Comparison of ENCODE assay signal across 26 mouse cellular contexts in the genomic region with DNA sequence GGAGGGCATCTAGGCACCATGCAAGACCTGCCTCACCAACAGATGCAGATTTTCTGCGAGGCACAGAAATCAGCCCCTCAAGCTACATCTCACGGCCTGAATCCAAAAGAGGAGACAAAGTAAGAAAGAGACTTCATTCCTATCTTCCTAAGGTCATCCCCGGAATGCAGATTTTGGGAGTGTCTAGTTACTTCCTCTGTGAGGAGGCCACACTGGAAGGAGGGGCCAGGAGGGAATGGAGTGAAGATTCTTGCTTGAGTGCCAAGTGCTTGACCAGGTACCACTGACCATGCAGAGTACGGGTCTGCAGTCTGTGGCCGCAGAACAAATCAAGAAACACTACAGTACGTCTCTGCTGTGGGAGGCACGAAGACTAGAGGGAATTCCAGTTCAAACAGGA. TPM values are rescaled to one million over a fixed set of nuclear protein-coding genes. Genes with fewer than 3 reads are reported as not detected.
DNase-seq lines count a peak whose midpoint lies in the region; ATAC-seq and TF ChIP-seq lines count a peak whose summit lies in the region.
"Had no signal": no experiment of that assay in that cellular context is flagged by ENCODE, and none has a peak within 500 bp of the region (broad histone marks: within the 10 kb centered on the region; RNA-seq: fewer than 3 reads in every experiment).

No protein-coding gene starts in this region.

- DNase-seq in ES-CJ7 (ENCODE audit: low read depth, low spot score) (peak; percentile 79), R1 (ENCODE audit: low read depth, low spot score) (peak; percentile 89)
- no peak for DNase-seq in frontal cortex, postnatal 10 days (ENCODE audit: low spot score in 2 of 2)
- no peak for DNase-seq in kidney, postnatal 36 days
- DNase-seq in midbrain, embryonic 14.5 days = no peak
- DNase-seq in adrenal gland, postnatal 4 days (ENCODE audit: low spot score in 2 of 2) = no peak
- DNase-seq: adrenal gland, adult 8-10 months; adrenal gland, postnatal 14 days; adrenal gland, postnatal 36 days; B cell, adult 2 months; cerebellum, adult 11-12 months; cerebellum, adult 2 months; cerebellum, adult 9-10 months; cerebellum, postnatal 10 days; cerebellum, postnatal 25 days; forebrain, postnatal 0 days had no signal

- H3K27me3 ChIP-seq in E14TG2a.4 (ENCODE audit: insufficient read depth, low read length) = no peaks in the 10 kb centered on the region
- peaks cover 7% of the 10 kb centered on the region; the same call in 1 of the 2 replicates for H3K27me3 ChIP-seq in midbrain, embryonic 14.5 days (ENCODE audit: control insufficient read depth, insufficient read depth, low read length)
- H3K27me3 ChIP-seq: CH12.LX; embryonic facial prominence, embryonic 12.5 days; Patski had no signal

- H3K4me2 ChIP-seq in midbrain, embryonic 14.5 days (ENCODE audit: low read length) = no peak overlapping the region
- H3K4me2 ChIP-seq: embryonic facial prominence, embryonic 12.5 days; forebrain, embryonic 13.5 days; forebrain, embryonic 15.5 days had no signal

- peaks cover 94% of the 10 kb centered on the region for H3K4me1 ChIP-seq in E14TG2a.4 (replicated peaks; ENCODE audit: low read depth, low read length)
- peaks cover 15% of the 10 kb centered on the region for H3K4me1 ChIP-seq in midbrain, embryonic 14.5 days (ENCODE audit: control insufficient read depth, insufficient read depth, low read length)

- peaks cover 84% of the 10 kb centered on the region for H3K36me3 ChIP-seq in E14TG2a.4 (ENCODE audit: insufficient read depth, low read length)
- H3K36me3 ChIP-seq in midbrain, embryonic 14.5 days (ENCODE audit: control insufficient read depth, insufficient read depth, low read length) = no peaks in the 10 kb centered on the region
- H3K36me3 ChIP-seq: forebrain, embryonic 15.5 days had no signal

- WGBS in midbrain, embryonic 14.5 days = 81% methylated on average over 7 of the region's 7 CpGs

- TF ChIP-seq CTCF in E14TG2a.4 (conservative IDR thresholded peaks at IDR 0.05; ENCODE audit: low read length) = no peak

- H3K27ac ChIP-seq in midbrain, embryonic 14.5 days (replicated peaks; ENCODE audit: low read depth, low read length) = no peak overlapping the region
- H3K27ac ChIP-seq: embryonic facial prominence, embryonic 10.5 days; embryonic facial prominence, embryonic 12.5 days; forebrain, embryonic 13.5 days; forebrain, embryonic 15.5 days had no signal

- H3K9me3 ChIP-seq in E14TG2a.4 (ENCODE audit: low read length) = no peaks in the 10 kb centered on the region
- no peaks in the 10 kb centered on the region for H3K9me3 ChIP-seq in midbrain, embryonic 14.5 days (ENCODE audit: control insufficient read depth, low read length)
- H3K9me3 ChIP-seq: embryonic facial prominence, embryonic 10.5 days; embryonic facial prominence, embryonic 12.5 days; forebrain, embryonic 13.5 days; forebrain, embryonic 15.5 days; G1E had no signal

- no peak for ATAC-seq in midbrain, embryonic 14.5 days (ENCODE audit: low FRiP score, low TSS enrichment)
- ATAC-seq: activated CD4-positive, CD25-positive, alpha-beta regulatory T cell, adult 4 months; CD4-positive, CD25-positive, alpha-beta regulatory T cell, adult 4 months; forebrain, embryonic 13.5 days; forebrain, embryonic 15.5 days; forebrain, postnatal 0 days; Patski had no signal

- peak overlapping the region; percentile 52 for H3K4me3 ChIP-seq in E14TG2a.4 (replicated peaks; ENCODE audit: low read length)
- no peak overlapping the region for H3K4me3 ChIP-seq in midbrain, embryonic 14.5 days (replicated peaks; ENCODE audit: low read depth, low read length)
- H3K4me3 ChIP-seq: embryonic facial prominence, embryonic 10.5 days; embryonic facial prominence, embryonic 12.5 days; forebrain, embryonic 13.5 days; forebrain, embryonic 15.5 days had no signal

- H3K9ac ChIP-seq in midbrain, embryonic 14.5 days (replicated peaks; ENCODE audit: low read length) = no peak overlapping the region
- H3K9ac ChIP-seq: embryonic facial prominence, embryonic 12.5 days; forebrain, embryonic 13.5 days; forebrain, embryonic 15.5 days; forebrain, postnatal 0 days had no signal

RNA-seq across cellular contexts. Expression of gene Etv5, which starts 12.7 kb away (rescaled TPM):
- 15.7 and 15.9 TPM in 2 replicates for polyA plus RNA-seq in midbrain, embryonic 14.5 days (2014; fragmentation: Nextera tagmentation; extraction: Ambion mirVana)
- 10 to 100 TPM; 24.1 to 27.5 TPM for total RNA-seq in adrenal gland, postnatal 4 days (2021)

Comparison
In these comparisons a context has a peak if more than half of its experiments do, and no peak if none do; other contexts are left out.
1. DNase-seq: peak in ES-CJ7 (single experiment) and R1 (single experiment); none in frontal cortex, postnatal 10 days (0 of 2), kidney, postnatal 36 days (0 of 2), midbrain, embryonic 14.5 days (single experiment) and adrenal gland, postnatal 4 days (0 of 2).